Mouse (Mus musculus) right cerebral cortex, adult 2 months (tissue): Measurements from ENCODE around the gene Klf7.
"Not testable (repeated sequence)": the region's sequence is repeated elsewhere in the genome, so short reads cannot be mapped to it uniquely, and the experiment has no call there.

Source experiments
- DNase-seq, 2 experiments: peaks; one replicate each; pipeline ENCODE4 v3.0.0; 2021 to 2022; ENCODE audit warnings: low spot score in 2 of 2

Klf7 gene

DNA sequence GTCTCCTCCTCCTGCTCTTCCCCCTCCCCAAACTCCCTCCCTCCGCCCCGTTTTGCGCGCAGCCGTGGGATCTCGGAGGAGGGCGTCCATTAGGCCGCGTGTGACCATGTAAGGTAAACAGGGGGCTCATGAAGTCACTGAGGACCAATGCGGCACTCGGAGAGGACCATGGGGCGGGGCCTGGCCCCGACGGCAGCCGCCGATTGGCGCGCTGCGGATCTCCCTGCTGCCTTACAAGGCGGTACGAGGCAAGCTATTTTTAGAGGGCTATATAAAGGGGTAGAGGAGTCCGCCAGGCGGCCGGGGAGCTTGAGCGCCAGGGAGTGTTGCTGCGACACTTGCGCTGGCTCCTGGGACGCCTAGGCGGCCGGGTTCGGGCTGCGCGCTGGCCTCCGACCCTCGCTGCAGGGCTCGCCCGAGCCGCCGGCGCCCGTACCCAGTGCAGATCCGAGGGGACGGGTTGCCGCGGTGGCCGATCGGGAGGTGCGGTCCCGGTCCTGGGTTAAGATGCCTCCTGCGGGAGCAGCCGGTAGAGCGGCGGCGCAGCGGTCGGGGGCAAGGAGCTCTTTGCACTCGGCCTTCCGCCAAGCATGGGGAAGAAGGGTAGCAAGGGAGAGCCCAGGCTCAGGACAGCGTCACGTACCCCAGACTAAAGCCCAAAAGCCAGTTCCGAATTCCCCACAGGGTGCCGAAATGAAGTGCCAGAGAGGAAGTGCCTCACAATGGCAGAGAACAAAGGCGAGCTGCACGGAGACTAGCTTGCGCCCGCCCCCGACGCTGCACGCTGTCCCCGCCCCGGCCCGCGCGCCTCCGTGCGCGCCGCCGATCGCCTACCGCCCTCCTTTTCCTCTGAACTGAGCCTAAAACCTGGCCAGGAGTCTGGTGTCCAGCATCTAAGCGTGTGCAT is at the start of gene Klf7:
Gene Klf7 (minus strand): TSS at position 724 of the 907 bp plus-strand sequence.
- DNase-seq = peak; percentile 96 to 97

DNA sequence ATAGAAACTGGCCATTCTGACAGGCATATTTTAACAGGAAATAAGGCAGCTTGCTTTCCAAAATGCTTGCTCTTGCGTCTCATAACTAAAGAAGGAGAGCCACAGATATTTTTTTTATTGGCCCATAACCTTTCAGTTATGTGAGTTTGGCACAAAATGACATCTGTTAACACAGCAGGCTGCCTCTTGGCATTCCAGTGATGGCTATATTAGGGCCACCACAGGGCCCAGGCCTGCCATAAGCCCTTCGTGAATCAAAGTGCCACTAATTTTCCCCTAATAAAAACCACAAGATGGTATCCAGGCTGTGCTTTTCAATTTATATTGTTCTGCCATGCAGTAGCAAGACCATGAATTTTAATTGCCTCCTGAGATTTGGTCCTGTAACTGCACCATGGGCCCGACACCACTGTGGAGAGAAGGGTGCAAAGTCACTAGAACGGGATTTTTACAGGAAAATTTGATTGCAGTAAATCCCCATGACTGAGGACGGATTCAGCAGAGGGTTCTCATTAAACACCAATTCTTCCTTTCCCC is 42.5 kb upstream of the Klf7 start:
- no peak for DNase-seq

DNA sequence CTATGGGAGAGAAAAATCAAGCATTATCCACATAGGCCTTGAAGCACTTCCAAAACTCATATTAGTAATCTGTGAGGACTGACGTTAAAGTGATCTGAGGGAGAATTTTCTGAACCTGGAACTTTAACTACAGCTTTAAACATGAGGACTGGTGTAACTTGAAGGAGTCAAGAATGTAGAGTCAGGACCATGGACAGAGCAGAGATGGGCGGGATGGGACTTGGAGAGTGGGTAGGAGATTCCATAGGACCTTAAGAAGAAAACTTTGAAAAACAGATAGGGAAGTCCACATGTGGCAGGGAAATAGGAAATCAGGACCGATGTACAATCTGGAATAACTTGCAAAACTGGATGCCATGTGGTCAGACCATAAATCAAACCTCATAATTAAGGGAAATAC is 36.7 kb upstream of the Klf7 start:
- DNase-seq = no peak

DNA sequence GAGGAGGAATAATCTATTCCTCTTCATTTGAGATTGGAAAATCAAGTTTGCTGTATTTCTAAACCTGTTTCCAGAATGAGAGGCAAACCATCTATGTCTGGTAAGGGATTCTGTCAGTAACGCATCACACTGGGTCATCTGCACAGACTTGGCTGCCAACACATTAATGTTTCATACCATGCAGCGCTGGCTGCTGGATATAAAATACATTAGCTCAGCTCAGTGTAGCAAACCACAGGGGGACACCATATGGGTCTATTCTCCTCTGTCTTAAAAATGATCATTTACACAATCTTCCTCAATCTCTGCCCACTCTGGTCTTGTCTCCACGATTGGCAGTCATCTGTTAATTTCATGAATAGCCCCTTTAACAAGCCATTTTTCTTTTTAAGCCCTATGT is 27.1 kb upstream of the Klf7 start:
- DNase-seq = no peak

DNA sequence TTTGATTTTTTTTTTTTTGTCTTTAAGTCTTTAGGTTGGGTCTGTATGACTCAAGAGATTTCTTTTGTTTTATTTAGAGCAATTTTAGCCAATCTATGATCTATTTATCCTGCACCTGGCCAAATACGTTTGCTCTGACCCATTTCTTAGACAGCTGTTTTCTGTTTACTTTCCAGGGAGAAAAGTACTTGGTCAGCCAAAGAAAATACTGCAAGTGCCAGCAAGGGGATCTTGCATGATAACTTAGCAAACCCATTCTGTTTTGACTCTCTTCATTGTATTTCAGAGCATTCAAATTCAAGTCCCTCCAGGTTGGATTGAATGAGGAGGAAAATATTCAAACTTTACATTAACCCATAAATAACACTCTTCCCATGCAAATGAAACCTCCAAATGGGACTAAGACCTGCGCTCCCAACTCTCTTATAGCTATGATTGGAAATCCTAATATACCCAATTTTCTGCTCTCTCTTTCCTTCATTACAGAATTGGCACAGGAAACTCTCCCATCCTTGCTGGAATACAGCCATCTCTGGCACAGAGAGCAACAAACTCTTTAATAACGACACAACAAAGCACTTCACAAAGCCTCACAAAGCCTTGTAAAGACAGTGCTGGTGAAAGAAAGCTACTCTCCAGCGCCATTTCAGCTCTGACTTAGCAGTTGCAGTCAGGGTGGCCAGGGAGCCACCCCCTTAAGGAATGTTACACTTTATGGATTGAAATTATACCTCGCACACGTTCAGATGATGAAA is 20.8 kb upstream of the Klf7 start:
- no peak for DNase-seq

DNA sequence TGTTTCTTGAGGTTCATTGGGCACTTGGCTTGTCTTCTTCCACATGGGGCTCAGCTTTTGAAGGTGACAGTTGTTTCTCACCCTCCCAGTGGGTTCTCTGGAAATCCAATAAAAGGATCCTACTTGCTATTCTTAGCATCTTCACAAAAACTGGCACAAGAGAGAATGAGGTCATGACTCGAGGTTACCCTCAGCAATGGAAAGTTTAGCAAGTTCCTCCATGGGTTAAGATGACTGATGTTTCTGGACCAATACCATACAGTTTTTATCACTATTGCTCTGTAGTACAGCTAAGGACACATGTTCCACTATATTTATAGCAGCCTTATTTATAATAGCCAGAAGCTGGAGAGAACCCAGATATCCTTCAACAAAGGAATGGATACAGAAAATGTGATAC is 12.4 kb upstream of the Klf7 start:
- DNase-seq = no peak

DNA sequence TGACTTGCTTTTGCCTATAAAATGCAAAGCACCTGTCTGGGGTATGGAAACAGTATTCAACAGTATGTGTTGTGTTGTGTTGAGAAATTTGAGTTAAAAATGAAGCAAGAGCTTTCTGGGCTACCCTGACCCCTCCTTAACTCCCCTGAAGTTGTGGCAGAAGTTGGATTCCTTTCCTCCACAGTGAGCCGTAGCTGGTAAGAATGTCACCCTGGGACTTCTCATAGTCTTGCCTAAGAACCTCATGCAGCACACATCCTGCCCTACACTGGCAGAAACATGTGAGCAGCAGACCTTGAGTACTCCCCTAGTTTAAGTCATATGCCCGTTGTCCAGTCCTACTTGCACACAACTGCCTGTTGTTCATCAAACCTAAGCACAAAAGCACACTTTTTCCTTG is 4.7 kb upstream of the Klf7 start:
- DNase-seq = no peak

DNA sequence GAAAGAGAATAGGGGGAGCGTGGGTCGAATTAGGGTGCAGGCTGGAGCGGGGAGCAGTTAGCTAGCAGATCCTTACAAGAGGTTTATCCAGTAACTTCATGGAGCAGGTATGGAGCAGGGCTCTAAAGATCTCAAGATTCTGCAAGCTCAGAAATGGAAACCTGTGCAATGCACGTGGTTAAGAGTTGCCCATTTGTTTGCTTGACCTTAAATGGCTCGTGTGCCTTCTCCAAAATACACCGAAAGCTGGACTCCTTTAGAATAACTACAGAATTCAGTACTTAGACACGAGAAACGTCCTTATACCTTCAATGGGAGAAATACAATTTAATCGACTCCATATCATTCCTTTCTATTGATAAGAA is 366 bp upstream of the Klf7 start:
- no peak for DNase-seq

DNA sequence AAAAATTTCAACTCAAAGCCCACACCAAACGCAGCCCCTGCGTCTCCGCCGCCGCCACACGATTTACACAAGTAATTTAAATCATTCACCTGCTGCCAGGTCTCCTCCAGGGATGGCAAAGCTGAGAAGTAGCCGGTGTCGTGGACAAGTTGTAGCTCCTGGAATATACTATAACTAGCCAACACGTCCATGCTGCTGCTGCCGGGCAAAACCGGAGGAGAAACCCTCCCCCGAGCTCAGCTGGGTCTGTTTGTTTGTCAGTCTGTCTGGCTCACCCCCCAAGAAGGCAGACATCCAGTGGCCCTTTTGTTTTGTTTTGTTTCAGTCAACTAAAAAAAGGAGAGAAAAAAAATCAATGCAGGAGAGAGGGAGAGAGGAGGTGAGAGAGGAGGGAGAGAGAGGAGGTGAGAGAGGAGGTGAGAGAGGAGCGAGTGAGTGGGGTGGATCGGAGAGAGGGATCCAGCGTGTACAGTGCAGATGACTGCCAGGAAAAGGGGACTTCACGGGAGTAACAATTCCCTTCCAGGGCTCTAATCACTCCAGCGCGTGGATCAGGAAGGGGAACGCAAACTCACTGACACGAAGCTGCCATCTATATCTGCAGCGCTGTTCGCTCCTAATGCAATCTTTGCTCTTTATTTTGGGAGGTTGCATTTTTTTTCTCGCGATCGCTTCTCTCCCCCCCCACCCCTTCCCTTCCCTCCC is 1.1 kb downstream of the Klf7 start:
- peak; percentile 67 to 68 for DNase-seq

DNA sequence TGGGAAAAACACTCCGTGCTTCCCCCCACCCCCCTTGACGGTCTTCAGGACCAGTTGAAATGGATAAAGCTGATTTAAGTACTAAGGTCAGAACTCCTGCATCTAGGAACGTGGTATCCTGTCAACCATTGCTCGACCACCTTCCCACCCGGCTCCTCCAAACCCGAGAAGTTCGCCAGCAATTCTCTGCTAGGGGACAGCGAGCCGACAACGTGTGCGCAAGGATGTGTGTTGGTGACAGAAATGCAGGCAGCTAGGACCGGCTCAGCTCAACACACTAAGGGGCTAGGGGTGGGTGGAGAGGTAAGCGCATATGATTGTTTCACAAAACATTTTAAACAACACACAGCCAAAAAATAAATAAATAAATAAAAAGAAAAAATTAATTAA is 1.7 kb downstream of the Klf7 start:
- peak; percentile 51 to 58 for DNase-seq

DNA sequence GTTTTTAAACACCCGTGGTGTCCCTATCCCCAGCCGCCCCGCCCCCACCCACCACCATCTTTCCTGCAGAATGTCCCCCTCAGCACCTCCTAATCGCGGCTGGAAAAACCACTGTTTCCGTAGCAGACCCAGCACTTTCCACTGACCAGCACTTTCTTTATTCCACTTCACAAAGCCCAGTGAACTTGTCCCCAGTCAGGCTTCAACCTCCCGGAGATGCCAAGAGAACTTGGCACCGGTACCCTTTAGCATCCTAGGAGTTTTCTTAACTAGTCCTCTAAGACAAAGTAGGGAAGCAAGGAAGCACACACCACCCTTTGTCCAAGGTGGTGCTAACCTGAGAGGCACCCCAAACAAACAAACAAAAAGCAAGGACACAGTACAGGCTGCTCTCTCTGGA is 2.2 kb downstream of the Klf7 start:
- DNase-seq = peak in 1 of 2 experiments; percentile 50

DNA sequence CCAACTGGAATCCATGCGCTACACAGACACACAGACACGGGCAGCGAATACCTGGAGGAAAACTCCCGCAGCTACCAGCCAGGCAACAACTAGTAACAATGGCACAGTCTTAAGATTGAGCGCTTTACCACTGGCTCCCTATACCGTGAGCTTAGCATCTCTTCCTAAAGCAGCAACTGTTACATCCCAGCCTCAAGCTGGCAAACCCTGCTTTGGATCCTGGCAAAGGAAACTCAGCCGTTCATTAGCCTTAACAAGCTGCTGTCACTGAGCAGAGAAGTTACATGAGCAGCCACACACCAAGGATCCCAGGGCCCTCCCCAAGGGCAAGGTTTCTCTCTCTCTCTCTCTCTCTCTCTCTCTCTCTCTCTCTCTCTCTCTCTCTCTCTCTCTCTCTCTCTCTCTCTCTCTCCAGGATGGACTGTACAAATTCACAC is 2.7 kb downstream of the Klf7 start:
- peak; percentile 48 to 62 for DNase-seq

DNA sequence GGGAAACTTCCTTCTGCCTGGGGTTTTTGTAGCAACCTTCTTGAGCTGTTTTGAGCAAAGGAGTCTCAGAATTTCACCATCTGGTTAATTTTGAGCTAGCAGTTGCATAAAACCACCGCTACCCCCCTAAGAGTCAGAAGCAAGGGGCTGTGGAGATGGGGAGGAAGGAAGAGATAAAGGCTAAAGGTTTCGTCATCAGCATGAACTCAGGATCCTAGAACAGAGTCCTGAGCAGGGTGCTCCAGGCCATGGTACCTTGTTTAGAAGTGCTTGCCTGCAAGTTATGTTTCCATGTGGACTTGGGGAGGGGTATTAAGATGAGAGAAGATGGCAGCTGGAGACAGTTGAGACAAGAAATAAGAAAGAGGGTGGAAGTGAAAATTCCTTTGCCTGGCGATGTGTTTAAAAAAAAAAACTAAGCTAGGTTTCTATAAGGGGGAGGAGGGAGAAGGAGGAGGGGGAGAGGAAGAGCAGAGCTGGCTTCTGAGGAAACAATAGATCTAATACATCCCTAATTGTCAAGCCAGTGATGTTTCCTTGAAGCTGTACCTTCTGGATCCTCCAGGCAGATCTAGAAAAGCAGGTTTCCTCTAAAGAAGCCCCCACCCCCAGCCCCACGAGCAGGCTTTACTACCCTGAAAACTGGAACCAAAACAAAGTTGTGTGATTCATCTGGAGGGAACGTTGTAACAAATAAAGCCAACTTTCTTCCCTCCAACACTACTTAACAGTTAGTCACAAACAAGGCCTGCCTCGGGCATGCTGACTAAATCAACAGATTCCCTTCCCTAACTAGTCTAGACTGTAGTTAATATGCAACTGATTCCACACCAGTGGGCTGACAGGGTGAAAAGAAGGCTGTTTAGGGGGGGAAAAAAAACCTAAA is 3.6 kb downstream of the Klf7 start:
- DNase-seq = peak in 1 of 2 experiments; percentile 49

DNA sequence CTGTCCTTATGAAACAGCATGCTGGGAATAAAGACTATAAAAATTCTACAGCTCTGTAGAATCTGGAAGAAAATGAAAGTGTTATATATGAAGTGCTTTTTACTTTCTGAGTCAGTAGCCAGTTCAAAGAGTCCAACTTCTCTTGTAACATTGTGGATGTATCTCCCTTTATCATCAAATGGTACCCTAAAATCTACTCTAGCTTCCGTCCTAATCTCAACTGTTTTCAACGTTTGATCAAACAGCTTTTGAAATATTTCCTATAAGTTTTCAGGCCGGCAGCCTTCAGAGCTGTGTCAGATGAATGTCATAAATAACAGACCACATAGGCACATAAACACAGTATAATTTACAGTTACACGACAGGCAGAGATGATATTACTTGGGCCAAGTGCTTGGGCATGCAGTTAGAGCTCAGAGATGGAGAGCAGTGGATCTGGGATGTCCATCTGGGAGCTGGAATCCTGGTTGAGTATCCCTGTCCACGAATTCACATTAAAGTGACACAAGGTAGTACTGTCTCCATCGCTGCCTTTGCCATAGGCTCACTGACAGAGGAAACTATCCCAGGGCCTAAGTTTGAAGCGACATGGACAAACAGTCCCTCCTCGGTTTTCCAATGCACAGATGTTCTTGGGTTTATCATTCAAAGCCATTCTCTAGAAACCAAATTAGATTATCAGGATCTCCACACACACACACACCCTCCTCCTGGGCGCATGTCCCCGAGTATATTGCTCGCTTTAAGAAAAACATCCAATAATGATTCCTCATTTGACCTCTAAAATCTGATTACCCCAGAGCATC is 4.4 kb downstream of the Klf7 start:
- peak in 1 of 2 experiments; percentile 38 for DNase-seq

DNA sequence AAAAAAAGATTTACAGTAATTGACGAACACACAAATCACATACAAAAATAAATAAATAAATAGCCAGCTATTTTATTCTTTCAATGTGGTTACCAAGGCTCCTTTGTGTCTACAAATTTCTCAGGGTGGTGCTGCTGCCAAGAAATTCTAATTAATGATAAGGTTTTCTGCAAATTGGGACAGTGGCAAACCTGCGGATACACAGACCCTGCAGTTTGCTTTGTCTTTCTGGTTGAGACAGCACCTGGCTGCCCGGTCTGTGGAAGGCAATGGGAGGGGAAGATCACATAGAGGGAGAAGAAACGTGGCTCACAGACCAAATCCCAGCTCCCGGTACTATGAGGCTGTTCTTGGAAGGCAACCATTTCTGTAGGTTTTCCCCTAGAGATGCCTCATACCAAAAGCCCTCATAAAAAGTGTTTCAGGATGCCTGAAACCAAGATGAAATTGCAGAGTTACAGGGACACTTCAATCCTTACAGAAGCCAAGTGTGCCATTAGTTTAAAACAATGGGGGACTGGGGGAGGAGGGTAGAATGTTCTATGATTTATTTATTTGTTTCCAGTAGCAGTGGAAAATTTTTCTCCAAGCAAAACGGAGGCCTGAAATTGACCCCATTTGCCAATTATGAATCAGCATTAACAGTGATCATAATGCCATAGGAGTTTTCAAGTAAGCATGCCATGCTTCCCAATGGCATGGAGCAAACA is 5.2 kb downstream of the Klf7 start:
- DNase-seq = no peak

DNA sequence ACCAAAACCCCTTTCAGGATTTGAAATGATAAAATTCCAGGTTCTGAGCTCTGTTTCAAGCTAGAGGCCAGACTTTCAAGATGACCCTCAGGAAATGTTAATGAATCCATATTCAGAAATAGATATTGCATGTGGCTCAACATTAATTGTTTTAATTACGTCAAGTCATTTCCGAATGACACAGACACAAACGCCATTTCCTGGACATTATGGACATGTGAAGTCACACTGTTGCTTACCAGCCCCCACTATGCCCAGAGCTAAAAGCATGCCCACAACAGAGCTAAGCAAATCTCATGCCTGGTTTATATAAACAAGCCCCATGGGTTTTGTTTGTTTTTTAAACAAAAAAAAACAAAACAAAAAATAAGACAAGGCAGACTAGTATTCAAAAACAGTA is 7.5 kb downstream of the Klf7 start:
- no peak for DNase-seq

DNA sequence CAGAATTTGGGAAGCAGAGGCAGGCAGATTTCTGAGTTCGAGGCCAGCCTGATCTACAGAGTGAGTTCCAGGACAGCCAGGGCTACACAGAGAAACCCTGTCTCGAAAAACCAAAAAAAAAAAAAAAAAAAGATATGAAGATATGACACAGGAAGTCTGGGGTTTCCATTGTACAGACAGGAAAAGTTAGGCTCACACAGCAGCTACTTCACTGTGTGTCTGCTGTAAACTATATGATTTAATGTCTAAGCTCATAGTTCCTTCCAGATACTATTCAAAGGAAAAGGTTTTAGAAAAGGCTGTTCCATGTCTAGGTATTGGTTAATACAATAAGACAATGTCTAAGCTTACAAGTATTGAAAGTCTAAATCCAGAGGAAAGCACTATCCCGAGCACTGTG is 13.4 kb downstream of the Klf7 start:
- DNase-seq = not testable (repeated sequence)

DNA sequence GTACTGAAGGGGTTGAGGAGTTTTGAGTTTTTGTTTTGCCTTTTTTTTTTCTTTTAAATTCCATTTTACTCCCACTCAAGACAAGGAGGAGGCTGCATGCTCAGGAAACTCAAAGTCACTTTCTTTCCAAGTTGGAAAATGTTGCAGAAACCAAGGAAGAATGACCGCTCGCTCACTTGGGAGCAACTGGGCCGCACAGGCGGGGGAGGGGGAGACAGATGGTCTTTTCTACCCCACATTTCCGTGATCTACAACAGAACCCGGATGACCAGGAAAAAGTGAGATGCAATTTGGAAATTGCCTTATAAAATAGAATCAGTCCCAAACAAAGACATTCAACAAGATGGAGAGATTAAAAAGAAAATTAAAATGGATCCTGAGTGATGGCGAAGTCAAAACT is 14.6 kb downstream of the Klf7 start:
- no peak for DNase-seq

DNA sequence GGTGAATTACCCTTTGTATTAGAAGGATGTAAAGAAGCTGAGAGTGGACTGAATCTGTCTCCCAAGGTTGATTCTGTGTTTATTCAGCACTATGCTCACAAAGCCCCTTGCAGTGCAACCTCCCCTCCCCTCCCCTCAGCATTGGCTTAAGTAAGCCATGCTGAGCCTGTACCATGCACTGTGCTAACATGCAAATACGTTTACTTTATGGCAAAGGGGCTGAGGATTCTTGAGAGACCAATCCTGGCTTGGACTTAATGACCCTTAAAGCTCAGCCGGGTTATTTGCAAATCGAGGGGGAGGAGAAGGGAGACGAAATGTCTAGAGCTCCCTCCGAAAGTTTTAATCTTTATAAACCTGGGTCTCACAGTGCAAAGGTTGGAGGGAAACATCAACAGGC is 16.0 kb downstream of the Klf7 start:
- no peak for DNase-seq
